Mouse (Mus musculus): ENCODE measurements around the gene Scgb1b2. TPM values are rescaled to one million over a fixed set of nuclear protein-coding genes. Genes with fewer than 3 reads are reported as not detected.

Gene Scgb1b2
- not detected in 2 replicates for polyA plus RNA-seq (2015; fragmentation: Nextera tagmentation; extraction: Ambion mirVana)

DNA sequence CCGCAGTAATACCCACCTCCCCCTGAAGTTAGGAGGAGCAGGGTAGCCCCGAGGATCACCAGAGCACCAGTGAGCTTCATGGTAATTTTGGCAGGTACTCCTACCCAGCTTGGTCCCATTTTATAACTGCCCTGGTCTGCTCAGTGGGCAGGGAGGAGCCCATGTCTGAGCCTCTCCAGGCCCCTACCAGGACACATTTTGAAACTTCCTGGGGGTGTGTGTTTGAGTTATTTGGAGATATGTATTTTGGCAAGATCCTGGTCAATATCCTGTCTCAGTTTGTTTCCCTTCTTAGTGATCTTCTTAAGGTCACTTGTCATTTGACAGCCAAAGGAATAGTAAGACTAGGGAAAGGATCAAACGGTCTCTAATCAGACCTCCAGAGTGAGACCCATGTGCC, at the start of gene Scgb1b2:
Gene Scgb1b2, minus strand, starts transcription at position 101 of the 400 bp plus-strand sequence.
- Histone ChIP-seq H3K4me3 (ENCODE audit: low read depth, low read length) (no peak within 1 kb of the TSS), H3K4me1 (replicated peaks; ENCODE audit: control insufficient read depth, insufficient read depth) (no peaks in the 10 kb centered on the region), H3K9ac (ENCODE audit: low read length) (no peak within 1 kb of the TSS), H3K4me2 (replicated peaks; ENCODE audit: low read depth) (no peak within 1 kb of the TSS), H3K27me3 (ENCODE audit: control insufficient read depth, insufficient read depth, low read length) (no peaks in the 10 kb centered on the region), H3K27ac (replicated peaks) (no peak within 1 kb of the TSS), H3K36me3 (ENCODE audit: control insufficient read depth, insufficient read depth, low read length) (no peaks in the 10 kb centered on the region), H3K9me3 (ENCODE audit: control insufficient read depth, low read length) (no peaks in the 10 kb centered on the region)
- TF ChIP-seq EP300 (optimal IDR thresholded peaks at IDR 0.05) (no peak), CTCF (IDR thresholded peaks at IDR 0.05; ENCODE audit: low read depth) (no peak)
- no peak for DNase-seq (ENCODE audit: low spot score)
- 81% methylated on average over 3 of the region's 3 CpGs for WGBS
- no peak for ATAC-seq (ENCODE audit: low FRiP score, low TSS enrichment)

GRCm38 (mm10) chr7:31290208-31290607, 1.4 kb downstream of the Scgb1b2 start, which contains the start of gene Scgb2b2:
Gene Scgb2b2, plus strand, starts transcription at chr7:31290508.
- WGBS = 79% methylated on average over 5 of the region's 5 CpGs

More at GRCm38 (mm10) chr7:31290208-31290607, 1.4 kb downstream of the Scgb1b2 start, which contains the start of gene Scgb2b2:
- ATAC-seq (ENCODE audit: low FRiP score, low TSS enrichment) (no peak), DNase-seq (ENCODE audit: low spot score) (no peak)
- Histone ChIP-seq H3K27me3 (ENCODE audit: control insufficient read depth, insufficient read depth, low read length) (no peaks in the 10 kb centered on the region), H3K4me1 (replicated peaks; ENCODE audit: control insufficient read depth, insufficient read depth) (no peaks in the 10 kb centered on the region), H3K4me2 (replicated peaks; ENCODE audit: low read depth) (no peak within 1 kb of the TSS), H3K9ac (ENCODE audit: low read length) (no peak within 1 kb of the TSS), H3K9me3 (ENCODE audit: control insufficient read depth, low read length) (no peaks in the 10 kb centered on the region), H3K4me3 (ENCODE audit: low read depth, low read length) (no peak within 1 kb of the TSS), H3K27ac (replicated peaks) (no peak within 1 kb of the TSS), H3K36me3 (ENCODE audit: control insufficient read depth, insufficient read depth, low read length) (no peaks in the 10 kb centered on the region)
- no peak for TF ChIP-seq EP300 (optimal IDR thresholded peaks at IDR 0.05)
- no peak for TF ChIP-seq CTCF (IDR thresholded peaks at IDR 0.05; ENCODE audit: low read depth)

Other genes with a start within 250 kb of the Scgb1b2 start
- 13.3 and 16.0 TPM in 2 replicates for gene Fxyd5, start 249.3 kb downstream of the Scgb1b2 start, polyA plus RNA-seq (2015; fragmentation: Nextera tagmentation; extraction: Ambion mirVana)
- 19.9 and 20.3 TPM in 2 replicates for gene Fxyd7, start 240.4 kb downstream of the Scgb1b2 start, polyA plus RNA-seq (2015; fragmentation: Nextera tagmentation; extraction: Ambion mirVana)
- 177 and 187 TPM in 2 replicates for gene Fxyd1, start 234.6 kb downstream of the Scgb1b2 start, polyA plus RNA-seq (2015; fragmentation: Nextera tagmentation; extraction: Ambion mirVana)
- gene Lgi4, start 232.5 kb downstream of the Scgb1b2 start, polyA plus RNA-seq (2015; fragmentation: Nextera tagmentation; extraction: Ambion mirVana) = 0.46 and 0.87 TPM in 2 replicates
- gene Fxyd3, start 215.1 kb downstream of the Scgb1b2 start, polyA plus RNA-seq (2015; fragmentation: Nextera tagmentation; extraction: Ambion mirVana) = 1,122 and 1,152 TPM in 2 replicates
- gene Hpn, start 176.5 kb downstream of the Scgb1b2 start, polyA plus RNA-seq (2015; fragmentation: Nextera tagmentation; extraction: Ambion mirVana) = 17.9 and 21.7 TPM in 2 replicates
- gene Scn1b, start 164.8 kb downstream of the Scgb1b2 start, polyA plus RNA-seq (2015; fragmentation: Nextera tagmentation; extraction: Ambion mirVana) = 2.3 and 2.5 TPM in 2 replicates
- 14.4 and 17.4 TPM in 2 replicates for gene Gramd1a, start 135.9 kb downstream of the Scgb1b2 start, polyA plus RNA-seq (2015; fragmentation: Nextera tagmentation; extraction: Ambion mirVana)
- not detected in 2 replicates for gene Scgb2b2, start 1.3 kb downstream of the Scgb1b2 start, polyA plus RNA-seq (2015; fragmentation: Nextera tagmentation; extraction: Ambion mirVana)
- gene Scgb2b3, start 70.3 kb upstream of the Scgb1b2 start, polyA plus RNA-seq (2015; fragmentation: Nextera tagmentation; extraction: Ambion mirVana) = not detected in 2 replicates
- gene Scgb1b3, start 83.8 kb upstream of the Scgb1b2 start, polyA plus RNA-seq (2015; fragmentation: Nextera tagmentation; extraction: Ambion mirVana) = not detected in 2 replicates

All from stomach, postnatal 0 days (tissue).